Mouse (Mus musculus) liver, adult (tissue): ENCODE measurements around the gene Nup93.

Experiments used
- GATA4 ChIP-seq: IDR thresholded peaks from 2 replicates; pipeline ENCODE4 v1.6.1; 2014; ENCODE audit warnings: mild to moderate bottlenecking, low read length; ENCODE audit not compliant: insufficient replicate concordance

Gene Nup93

DNA sequence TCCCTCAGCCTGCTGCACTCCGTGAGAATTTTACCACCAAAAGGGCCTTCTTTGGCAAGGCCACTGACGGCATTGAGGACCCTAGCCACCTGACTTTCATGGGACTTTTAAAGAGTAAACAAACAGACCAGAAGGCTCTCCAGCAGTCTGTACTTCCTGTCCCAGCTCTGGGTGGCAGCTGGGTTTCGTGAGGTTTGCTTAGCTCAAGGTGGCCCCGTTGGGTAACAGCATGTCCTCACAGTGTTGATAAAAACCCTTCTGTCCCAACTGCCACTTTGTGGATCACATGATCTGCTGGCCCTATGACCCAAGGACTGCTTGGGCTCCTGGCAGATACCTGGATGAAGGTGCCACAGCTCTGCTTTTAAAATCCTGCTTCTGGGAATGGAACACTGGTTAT is 140.2 kb downstream of the Nup93 start:
- peak; percentile 73; the same call in 1 of the 2 replicates for TF ChIP-seq GATA4

- TF ChIP-seq GATA4, result no peak
Observed at GRCm38 (mm10) chr8:94357220-94357619, 142.9 kb downstream of the Nup93 start.

- TF ChIP-seq GATA4, result no peak; the same call in 1 of the 2 replicates
Observed at GRCm38 (mm10) chr8:94358541-94358940, 144.2 kb downstream of the Nup93 start.

DNA sequence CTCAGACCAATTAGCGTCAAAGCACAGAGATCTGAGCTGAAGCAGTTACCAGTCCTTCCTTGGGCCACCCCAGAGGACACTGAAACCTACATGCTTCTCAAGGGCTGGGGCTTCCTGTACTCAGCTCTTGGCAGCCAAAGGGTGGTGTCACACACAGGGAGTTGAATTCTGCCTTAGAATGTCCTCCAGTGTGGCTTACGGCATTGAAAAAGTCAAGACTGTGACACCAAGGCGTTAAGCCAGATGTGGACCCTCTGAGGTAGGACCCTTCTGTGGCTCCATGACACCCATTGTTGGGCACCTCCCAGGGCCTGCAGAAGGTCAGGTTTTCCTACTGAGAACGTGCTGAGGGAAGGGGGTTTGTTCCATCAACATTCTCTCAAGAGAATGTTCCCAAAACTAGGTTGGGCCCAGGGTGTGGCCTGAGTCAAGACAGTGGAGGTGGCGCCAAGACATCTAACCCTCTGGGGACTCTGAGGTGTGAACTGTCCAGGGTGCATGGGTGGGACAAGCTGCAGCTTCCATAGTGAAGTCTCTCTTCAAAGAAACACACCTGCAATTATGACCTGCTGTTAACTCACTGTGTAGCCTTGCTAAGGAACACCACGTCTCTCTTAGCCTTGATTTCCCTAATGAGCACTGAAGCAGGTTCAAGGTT is 147.5 kb downstream of the Nup93 start:
- TF ChIP-seq GATA4, result no peak

DNA sequence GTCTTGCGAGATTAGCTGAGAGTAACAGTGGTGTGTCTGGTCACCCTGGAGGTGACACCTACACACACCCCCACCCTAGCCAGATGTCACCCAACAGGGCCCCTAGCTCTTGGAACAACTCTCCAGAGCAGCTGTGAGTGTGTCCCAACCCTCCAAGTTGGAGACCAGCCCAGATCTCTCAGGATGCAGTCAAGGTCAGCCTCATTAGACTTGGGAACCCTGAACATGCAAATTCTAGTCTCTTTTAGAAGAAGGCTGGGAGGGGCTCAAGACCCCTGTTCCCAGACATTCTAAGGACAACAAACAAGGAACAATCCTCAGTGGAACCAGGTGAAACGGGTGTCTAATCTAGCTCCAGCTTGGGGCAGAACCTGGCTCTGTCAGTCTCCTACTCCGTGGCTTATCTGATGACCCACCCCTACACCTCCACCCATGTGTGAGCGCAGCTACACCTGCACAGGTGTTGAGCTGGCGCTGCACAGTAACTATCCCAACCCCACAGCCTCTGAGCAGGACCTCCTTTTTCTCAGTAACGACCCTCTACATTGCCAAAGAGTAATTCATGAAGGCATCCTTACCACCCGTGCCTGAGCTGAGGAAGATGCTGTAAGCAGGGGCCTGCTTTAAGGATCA is 148.4 kb downstream of the Nup93 start:
- TF ChIP-seq GATA4, result no peak; the same call in 1 of the 2 replicates

GRCm38 (mm10) chr8:94363288-94363688 is 148.9 kb downstream of the Nup93 start:
- no peak for TF ChIP-seq GATA4

GRCm38 (mm10) chr8:94363906-94364305 is 149.5 kb downstream of the Nup93 start:
- TF ChIP-seq GATA4, result no peak; the same call in 1 of the 2 replicates

DNA sequence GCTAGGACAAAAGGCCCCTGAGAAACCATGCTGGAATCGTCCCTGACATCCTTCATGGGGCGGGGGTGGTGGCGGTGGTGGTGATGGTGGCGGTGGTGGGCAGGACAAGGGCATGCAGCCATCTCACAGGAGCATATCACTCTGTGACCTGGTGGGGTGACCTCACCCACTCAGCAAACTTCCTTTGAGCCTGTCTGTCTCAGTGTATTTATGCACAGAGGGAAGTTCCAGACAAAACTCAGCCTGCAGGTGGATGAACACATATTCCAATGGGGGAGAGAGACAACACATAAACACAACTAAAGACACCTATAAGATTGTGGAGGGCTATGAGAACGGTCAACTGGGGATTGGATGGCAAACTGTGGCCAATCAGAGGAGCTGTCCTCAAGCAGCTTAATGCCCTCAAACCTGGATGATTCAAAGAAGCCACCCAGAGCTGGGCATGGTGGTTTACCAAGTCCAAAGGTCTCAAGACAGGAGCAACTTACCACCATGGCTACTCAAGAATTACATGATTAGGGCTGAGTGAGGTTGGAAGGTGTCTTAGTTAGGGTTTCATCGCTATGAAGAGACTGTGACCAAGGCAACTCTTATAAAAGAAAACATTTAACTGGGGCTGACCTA is 150.4 kb downstream of the Nup93 start:
- TF ChIP-seq GATA4, result no peak

- TF ChIP-seq GATA4, result no peak
Observed at GRCm38 (mm10) chr8:94365410-94365981, 151.1 kb downstream of the Nup93 start.
